Mouse (Mus musculus) testis, adult 2 months (tissue): ENCODE data around the gene Prlh.

ENCODE experiments used
- CTCF ChIP-seq: fragments of 200-500 bp; IDR thresholded peaks from 2 replicates; pipeline ENCODE4 v1.5.1; 2012; ENCODE audit warnings: low read depth, mild to moderate bottlenecking, inconsistent platforms, low read length, moderate library complexity; ENCODE audit not compliant: control insufficient read depth, insufficient read depth, insufficient replicate concordance
- POLR2A ChIP-seq: fragments of 200-500 bp; IDR thresholded peaks from 2 replicates; pipeline ENCODE4 v1.6.1; 2012; ENCODE audit warnings: low read depth, mild to moderate bottlenecking, inconsistent platforms, low read length, moderate library complexity; ENCODE audit not compliant: control insufficient read depth

- TF ChIP-seq CTCF (no peak), POLR2A (no peak)
Measured at GRCm38 (mm10) chr1:90981346-90981745, 28.4 kb downstream of the Prlh start.
